Mouse (Mus musculus): ENCODE measurements around the gene Dgkd.

DNA sequence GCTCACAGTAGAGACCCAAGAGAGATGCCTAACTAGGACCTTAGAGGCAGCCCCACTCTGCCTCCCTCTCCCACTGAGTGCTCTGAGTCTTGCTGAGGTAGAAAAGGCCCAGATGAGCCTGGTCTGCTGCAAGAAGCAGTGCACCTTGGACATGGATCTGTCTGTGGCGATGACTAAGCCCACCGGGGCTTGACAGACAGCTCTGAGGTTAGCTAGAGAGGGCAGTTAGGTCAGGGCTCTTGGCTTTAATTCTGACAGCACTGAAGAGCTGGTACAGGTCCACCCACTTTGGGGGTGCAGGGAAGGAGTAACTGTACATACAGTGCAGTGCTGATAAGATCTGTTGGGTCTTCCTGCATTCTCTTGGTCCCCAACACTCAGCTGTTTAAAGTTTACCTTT lies 82.5 kb downstream of the Dgkd start:
- TF ChIP-seq CTCF (IDR thresholded peaks at IDR 0.05; ENCODE audit: extremely low read depth, insufficient read length, insufficient replicate concordance, low read depth, low read length) (no peak), POLR2A (IDR thresholded peaks at IDR 0.05; ENCODE audit: low read depth, low read length) (no peak)

All from small intestine, adult 2 months (tissue).